8 mouse cellular contexts compared by ENCODE assay signal in genomic region chr7:75427322-75427721, GRCm38 (mm10). TPM values are rescaled to one million over a fixed set of nuclear protein-coding genes. Genes with fewer than 3 reads are reported as not detected.
DNase-seq lines count a peak whose midpoint lies in the region; ATAC-seq and TF ChIP-seq lines count a peak whose summit lies in the region.

No protein-coding gene starts in this region.

- H3K79me2 ChIP-seq in heart, adult 2 months (replicated peaks; ENCODE audit: control insufficient read depth, insufficient read depth, low read length), result no peaks in the 10 kb centered on the region

- no peak overlapping the region for H3K4me3 ChIP-seq in heart, adult 2 months
- no peak overlapping the region for H3K4me3 ChIP-seq in heart, embryonic 10.5 days
- no peak overlapping the region for H3K4me3 ChIP-seq in gastrocnemius, adult 2 months
- no peak overlapping the region for H3K4me3 ChIP-seq in midbrain, embryonic 16.5 days (ENCODE audit: low read depth, low read length)

- H3K9me3 ChIP-seq in heart, embryonic 10.5 days, result no peaks in the 10 kb centered on the region
- no peaks in the 10 kb centered on the region for H3K9me3 ChIP-seq in midbrain, embryonic 16.5 days (replicated peaks; ENCODE audit: control insufficient read depth, low read length, poor library complexity, severe bottlenecking)

- H3K4me2 ChIP-seq in midbrain, embryonic 16.5 days (ENCODE audit: low read length), result no peak overlapping the region

- intact Hi-C loops in heart, adult 2 months (cut with DNase I), result no loop called here
- intact Hi-C loops in gastrocnemius, adult 2 months (cut with DNase I), result no loop called here

- DNase-seq in heart, adult 2 months, result peak; percentile 72 to 86
- no peak for DNase-seq in heart, embryonic 10.5 days (ENCODE audit: low spot score)
- peak; percentile 87 for DNase-seq in gastrocnemius, adult 2 months
- DNase-seq in kidney, postnatal 10 days, result peak; percentile 68
- peak; percentile 41 for DNase-seq in urinary bladder, adult 2 months (ENCODE audit: low spot score)
- DNase-seq in frontal cortex, postnatal 14 days (ENCODE audit: low spot score in 2 of 2), result no peak
- DNase-seq in embryo, embryonic 10.5 days (ENCODE audit: low spot score), result no peak

- no peaks in the 10 kb centered on the region; the same call in 1 of the 2 replicates for H3K36me3 ChIP-seq in heart, adult 2 months (ENCODE audit: control insufficient read depth, insufficient read depth, low read length)
- H3K36me3 ChIP-seq in heart, embryonic 10.5 days, result no peaks in the 10 kb centered on the region
- no peaks in the 10 kb centered on the region for H3K36me3 ChIP-seq in midbrain, embryonic 16.5 days (ENCODE audit: control insufficient read depth, insufficient read depth, low read length)

- WGBS in heart, adult 2 months, result 22% methylated on average over 4 of the region's 4 CpGs
- WGBS in heart, embryonic 10.5 days, result 74% methylated on average over 4 of the region's 4 CpGs
- WGBS in midbrain, embryonic 16.5 days, result 77% methylated on average over 4 of the region's 4 CpGs

- TF ChIP-seq CTCF in heart, adult 2 months (IDR thresholded peaks at IDR 0.05), result no peak
- TF ChIP-seq CTCF in gastrocnemius, adult 2 months (IDR thresholded peaks at IDR 0.05), result no peak

- no peak overlapping the region for H3K9ac ChIP-seq in heart, adult 2 months (ENCODE audit: low read depth, low read length)
- H3K9ac ChIP-seq in midbrain, embryonic 16.5 days (ENCODE audit: low read depth, low read length), result no peak overlapping the region

- TF ChIP-seq POLR2A in heart, adult 2 months (IDR thresholded peaks at IDR 0.05; ENCODE audit: insufficient read depth, low read depth, low read length), result no peak

- TF ChIP-seq EP300 in heart, adult 2 months (IDR thresholded peaks at IDR 0.05; ENCODE audit: insufficient read depth, low read depth, low read length), result no peak

- ATAC-seq in midbrain, embryonic 16.5 days, result no peak

- no peaks in the 10 kb centered on the region for H3K27me3 ChIP-seq in heart, adult 2 months (ENCODE audit: control insufficient read depth, insufficient read depth, low read length)
- H3K27me3 ChIP-seq in heart, embryonic 10.5 days (ENCODE audit: insufficient read depth, poor library complexity, severe bottlenecking), result no peaks in the 10 kb centered on the region
- H3K27me3 ChIP-seq in midbrain, embryonic 16.5 days (ENCODE audit: control insufficient read depth, insufficient read depth, low read depth, low read length), result no peaks in the 10 kb centered on the region

- H3K27ac ChIP-seq in heart, adult 2 months, result peak overlapping the region; percentile 56
- H3K27ac ChIP-seq in heart, embryonic 10.5 days, result no peak overlapping the region
- peak overlapping the region; percentile 59 for H3K27ac ChIP-seq in gastrocnemius, adult 2 months
- no peak overlapping the region for H3K27ac ChIP-seq in midbrain, embryonic 16.5 days (ENCODE audit: low read length)

- peaks cover 3% of the 10 kb centered on the region for H3K4me1 ChIP-seq in heart, adult 2 months (ENCODE audit: control insufficient read depth, insufficient read depth, low read length)
- H3K4me1 ChIP-seq in heart, embryonic 10.5 days, result peaks cover 29% of the 10 kb centered on the region
- no peaks in the 10 kb centered on the region for H3K4me1 ChIP-seq in midbrain, embryonic 16.5 days (ENCODE audit: control insufficient read depth, insufficient read depth, low read length)

RNA-seq across cellular contexts. Expression of gene Akap13, which starts 28.0 kb away (rescaled TPM):
- total RNA-seq in heart, adult 2 months (2021), result 10 to 100 TPM; 64.1 to 72.0 TPM
- polyA plus RNA-seq in heart, adult 2 months (2012; rRNA removed), result 16.8 and 20.0 TPM in 2 replicates
- 37.6 and 57.9 TPM in 2 replicates for polyA plus RNA-seq in heart, embryonic 10.5 days (2016; fragmentation: Nextera tagmentation; extraction: Ambion mirVana)
- 10 to 100 TPM; 53.2 to 75.9 TPM for total RNA-seq in gastrocnemius, adult 2 months (2021)
- polyA plus RNA-seq in urinary bladder, adult 2 months (2012; rRNA removed), result 27.1 and 35.6 TPM in 2 replicates
- 10.7 and 13.1 TPM in 2 replicates for polyA plus RNA-seq in midbrain, embryonic 16.5 days (2015; fragmentation: Nextera tagmentation; extraction: Ambion mirVana)

Comparison
In these comparisons a context has a peak if more than half of its experiments do, and no peak if none do; other contexts are left out.
1. DNase-seq: peak in heart, adult 2 months (2 of 2), gastrocnemius, adult 2 months (single experiment), kidney, postnatal 10 days (single experiment) and urinary bladder, adult 2 months (single experiment); none in heart, embryonic 10.5 days (single experiment), frontal cortex, postnatal 14 days (0 of 2) and embryo, embryonic 10.5 days (single experiment).
2. H3K27ac ChIP-seq: peak in heart, adult 2 months (single experiment) and gastrocnemius, adult 2 months (single experiment); none in heart, embryonic 10.5 days (single experiment) and midbrain, embryonic 16.5 days (single experiment).